Mouse (Mus musculus) right cerebral cortex, adult 18-20 months (tissue): ENCODE data around the gene Nanos3.

Experiments
- DNase-seq: peaks from one replicate; pipeline ENCODE4 v3.0.0; 2022; ENCODE audit warnings: mixed read lengths

Gene Nanos3

GRCm38 (mm10) chr8:84200652-84201544 lies 15.9 kb upstream of the Nanos3 start:
- DNase-seq: peak; percentile 57

- DNase-seq: no peak
Observed at GRCm38 (mm10) chr8:84200126-84200555, 15.1 kb upstream of the Nanos3 start.

- DNase-seq: no peak
Observed at GRCm38 (mm10) chr8:84199348-84200125, 14.5 kb upstream of the Nanos3 start.

- no peak for DNase-seq
Observed at GRCm38 (mm10) chr8:84198871-84199270, 13.9 kb upstream of the Nanos3 start.

GRCm38 (mm10) chr8:84197922-84198774 lies 13.1 kb upstream of the Nanos3 start:
- peak; percentile 87 for DNase-seq

- DNase-seq: peak; percentile 70
Observed at GRCm38 (mm10) chr8:84197141-84197921, 12.3 kb upstream of the Nanos3 start.

GRCm38 (mm10) chr8:84194224-84194743 lies 9.3 kb upstream of the Nanos3 start:
- no peak for DNase-seq

GRCm38 (mm10) chr8:84193566-84193965 lies 8.5 kb upstream of the Nanos3 start:
- DNase-seq: no peak

GRCm38 (mm10) chr8:84193161-84193560 lies 8.1 kb upstream of the Nanos3 start:
- DNase-seq: no peak

GRCm38 (mm10) chr8:84192555-84192954 lies 7.5 kb upstream of the Nanos3 start:
- peak; percentile 70 for DNase-seq

GRCm38 (mm10) chr8:84192023-84192422 lies 7.0 kb upstream of the Nanos3 start:
- DNase-seq: peak; percentile 51

- no peak for DNase-seq
Observed at GRCm38 (mm10) chr8:84190191-84190867, 5.3 kb upstream of the Nanos3 start.

GRCm38 (mm10) chr8:84189603-84190002 lies 4.6 kb upstream of the Nanos3 start:
- no peak for DNase-seq

GRCm38 (mm10) chr8:84188671-84189070 lies 3.7 kb upstream of the Nanos3 start:
- no peak for DNase-seq

- peak; percentile 52 for DNase-seq
Observed at GRCm38 (mm10) chr8:84187065-84187755, 2.2 kb upstream of the Nanos3 start.

- peak; percentile 79 for DNase-seq
Observed at GRCm38 (mm10) chr8:84186547-84186946, 1.5 kb upstream of the Nanos3 start.

- no peak for DNase-seq
Observed at GRCm38 (mm10) chr8:84184085-84185043, 653 bp downstream of the Nanos3 start.

- DNase-seq: no peak
Observed at GRCm38 (mm10) chr8:84183261-84184084, 1.5 kb downstream of the Nanos3 start.
